Mouse (Mus musculus): Measurements from ENCODE around the gene Svs1.
"Not testable (repeated sequence)": the region's sequence is repeated elsewhere in the genome, so short reads cannot be mapped to it uniquely, and the experiment has no call there.

Gene Svs1

GRCm38 (mm10) chr6:48986444-48986990, at the start of gene Svs1:
Svs1 (plus strand) TSS chr6:48986861.
- DNase-seq (ENCODE audit: extremely low read depth, low read depth) = no peak

- DNase-seq (ENCODE audit: extremely low read depth, low read depth) = no peak
These were observed 37.1 kb upstream of the Svs1 start for GRCm38 (mm10) chr6:48949596-48949995.

- DNase-seq (ENCODE audit: extremely low read depth, low read depth) = no peak
These were observed 36.0 kb upstream of the Svs1 start for GRCm38 (mm10) chr6:48950676-48951075.

GRCm38 (mm10) chr6:48951630-48952029, 35.0 kb upstream of the Svs1 start:
- DNase-seq (ENCODE audit: extremely low read depth, low read depth) = no peak

- no peak for DNase-seq (ENCODE audit: extremely low read depth, low read depth)
These were observed 33.4 kb upstream of the Svs1 start for GRCm38 (mm10) chr6:48953220-48953619.

- no peak for DNase-seq (ENCODE audit: extremely low read depth, low read depth)
These were observed 32.5 kb upstream of the Svs1 start for GRCm38 (mm10) chr6:48954211-48954610.

- no peak for DNase-seq (ENCODE audit: extremely low read depth, low read depth)
These were observed 31.7 kb upstream of the Svs1 start for GRCm38 (mm10) chr6:48954946-48955345.

GRCm38 (mm10) chr6:48956785-48957184, 29.9 kb upstream of the Svs1 start:
- no peak for DNase-seq (ENCODE audit: extremely low read depth, low read depth)

- no peak for DNase-seq (ENCODE audit: extremely low read depth, low read depth)
These were observed 28.6 kb upstream of the Svs1 start for GRCm38 (mm10) chr6:48958053-48958452.

- not testable (repeated sequence) for DNase-seq (ENCODE audit: extremely low read depth, low read depth)
These were observed 27.5 kb upstream of the Svs1 start for GRCm38 (mm10) chr6:48959151-48959550.

- not testable (repeated sequence) for DNase-seq (ENCODE audit: extremely low read depth, low read depth)
These were observed 20.0 kb upstream of the Svs1 start for GRCm38 (mm10) chr6:48966696-48967095.

- DNase-seq (ENCODE audit: extremely low read depth, low read depth) = no peak
These were observed 18.8 kb upstream of the Svs1 start for GRCm38 (mm10) chr6:48967868-48968267.

GRCm38 (mm10) chr6:48974663-48975062, 12.0 kb upstream of the Svs1 start, which contains the start of gene Doxl2:
Doxl2 (plus strand) TSS chr6:48974963.
- DNase-seq (ENCODE audit: extremely low read depth, low read depth) = no peak

GRCm38 (mm10) chr6:48979616-48980015, 7.0 kb upstream of the Svs1 start:
- no peak for DNase-seq (ENCODE audit: extremely low read depth, low read depth)

- no peak for DNase-seq (ENCODE audit: extremely low read depth, low read depth)
These were observed 4.4 kb upstream of the Svs1 start for GRCm38 (mm10) chr6:48982305-48982704.

- no peak for DNase-seq (ENCODE audit: extremely low read depth, low read depth)
These were observed 3.3 kb downstream of the Svs1 start for GRCm38 (mm10) chr6:48989971-48990370.

GRCm38 (mm10) chr6:48991991-48992390, 5.3 kb downstream of the Svs1 start:
- DNase-seq (ENCODE audit: extremely low read depth, low read depth) = no peak

GRCm38 (mm10) chr6:48998186-48998585, 11.5 kb downstream of the Svs1 start:
- DNase-seq (ENCODE audit: extremely low read depth, low read depth) = no peak

GRCm38 (mm10) chr6:48998796-48999195, 12.1 kb downstream of the Svs1 start:
- no peak for DNase-seq (ENCODE audit: extremely low read depth, low read depth)

- no peak for DNase-seq (ENCODE audit: extremely low read depth, low read depth)
These were observed 16.7 kb downstream of the Svs1 start for GRCm38 (mm10) chr6:49003381-49003780.

GRCm38 (mm10) chr6:49007981-49008380, 21.3 kb downstream of the Svs1 start:
- peak; percentile 13 for DNase-seq (ENCODE audit: extremely low read depth, low read depth)

- DNase-seq (ENCODE audit: extremely low read depth, low read depth) = no peak
These were observed 21.9 kb downstream of the Svs1 start for GRCm38 (mm10) chr6:49008420-49009160.

GRCm38 (mm10) chr6:49009161-49009555, 22.5 kb downstream of the Svs1 start:
- no peak for DNase-seq (ENCODE audit: extremely low read depth, low read depth)
